Mouse (Mus musculus) cerebellum, adult 2 months (tissue): ENCODE measurements around the gene Kti12. TPM values are rescaled to one million over a fixed set of nuclear protein-coding genes. Genes with fewer than 3 reads are reported as not detected.

Experiments used
- DNase-seq, 2 experiments: peaks; one replicate each; pipeline ENCODE4 v3.0.0; 2021
- H3K27ac ChIP-seq: fragments of 200-500 bp; 2 replicates; pipeline ENCODE4 v1.5.1; 2012; ENCODE audit warnings: low read length, control low read depth, inconsistent platforms; ENCODE audit not compliant: insufficient read depth
- H3K27me3 ChIP-seq: fragments of 200-500 bp; 2 replicates; pipeline ENCODE4 v1.6.1; 2012; ENCODE audit warnings: inconsistent platforms, mild to moderate bottlenecking, low read length, moderate library complexity; ENCODE audit not compliant: control insufficient read depth, insufficient read depth
- H3K4me1 ChIP-seq: fragments of 200-500 bp; 2 replicates; pipeline ENCODE4 v1.6.1; 2011; ENCODE audit warnings: low read length; ENCODE audit not compliant: control insufficient read depth, insufficient read depth
- H3K4me3 ChIP-seq: fragments of 200-500 bp; replicated peaks from 2 replicates; pipeline ENCODE3; 2011; ENCODE audit warnings: mild to moderate bottlenecking, low read depth, low read length, control low read depth; ENCODE audit not compliant: insufficient read depth
- CTCF ChIP-seq: fragments of 200-500 bp; IDR thresholded peaks from 2 replicates; pipeline ENCODE4 v1.5.1; 2011; ENCODE audit warnings: low read depth, mild to moderate bottlenecking, control low read depth, low read length, moderate library complexity, borderline replicate concordance; ENCODE audit not compliant: insufficient read depth
- POLR2A ChIP-seq: fragments of 200-500 bp; IDR thresholded peaks from 2 replicates; pipeline ENCODE4 v1.6.1; 2011; ENCODE audit warnings: low read length, control low read depth, borderline replicate concordance; ENCODE audit not compliant: insufficient read depth
- WGBS: fragments of 180-500 bp; shearing (Covaris S2); methylation state at CpG from one replicate; pipeline ENCODE4 v1.1.7; 2018; 5-methylcytosine and 5-hydroxymethylcytosine counted together
- polyA plus RNA-seq: library from polyadenylated mRNA; depleted of rRNA; stranded (reverse); fragments of >200 nt; gene quantifications from 2 replicates; pipeline ENCODE4 v1.2.3, GENCODE M21; 2012

The Kti12 gene
- polyA plus RNA-seq, 1 experiment = 20.0 TPM

DNA sequence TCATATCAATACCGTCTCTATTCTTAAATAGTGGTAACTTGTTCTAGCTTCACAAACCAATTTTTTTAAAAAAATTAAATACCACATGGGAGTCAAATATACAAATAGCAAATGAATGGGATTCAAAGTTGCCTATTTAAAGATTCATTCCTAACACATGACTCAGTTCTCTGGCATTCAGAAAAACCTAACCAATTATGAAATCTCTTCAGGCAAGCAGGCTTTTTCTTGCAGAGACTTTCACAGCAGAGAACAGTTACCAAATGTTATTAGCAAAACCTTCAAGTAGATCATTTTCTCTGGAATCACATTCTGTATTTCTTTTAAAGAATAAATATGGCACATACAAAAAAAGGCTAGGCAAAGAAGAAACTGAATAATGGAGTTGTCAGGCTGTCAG is 16.9 kb upstream of the Kti12 start:
- no peak for DNase-seq
- whole genome bisulfite sequencing = 79% methylated on average over 1 of the region's 1 CpGs
- no peaks in the 10 kb centered on the region for H3K27me3 ChIP-seq
- H3K4me1 ChIP-seq = peaks cover 2% of the 10 kb centered on the region; the same call in 1 of the 2 replicates
- TF ChIP-seq POLR2A = no peak
- TF ChIP-seq CTCF = no peak
- no peak overlapping the region for H3K4me3 ChIP-seq
- no peak overlapping the region for H3K27ac ChIP-seq

DNA sequence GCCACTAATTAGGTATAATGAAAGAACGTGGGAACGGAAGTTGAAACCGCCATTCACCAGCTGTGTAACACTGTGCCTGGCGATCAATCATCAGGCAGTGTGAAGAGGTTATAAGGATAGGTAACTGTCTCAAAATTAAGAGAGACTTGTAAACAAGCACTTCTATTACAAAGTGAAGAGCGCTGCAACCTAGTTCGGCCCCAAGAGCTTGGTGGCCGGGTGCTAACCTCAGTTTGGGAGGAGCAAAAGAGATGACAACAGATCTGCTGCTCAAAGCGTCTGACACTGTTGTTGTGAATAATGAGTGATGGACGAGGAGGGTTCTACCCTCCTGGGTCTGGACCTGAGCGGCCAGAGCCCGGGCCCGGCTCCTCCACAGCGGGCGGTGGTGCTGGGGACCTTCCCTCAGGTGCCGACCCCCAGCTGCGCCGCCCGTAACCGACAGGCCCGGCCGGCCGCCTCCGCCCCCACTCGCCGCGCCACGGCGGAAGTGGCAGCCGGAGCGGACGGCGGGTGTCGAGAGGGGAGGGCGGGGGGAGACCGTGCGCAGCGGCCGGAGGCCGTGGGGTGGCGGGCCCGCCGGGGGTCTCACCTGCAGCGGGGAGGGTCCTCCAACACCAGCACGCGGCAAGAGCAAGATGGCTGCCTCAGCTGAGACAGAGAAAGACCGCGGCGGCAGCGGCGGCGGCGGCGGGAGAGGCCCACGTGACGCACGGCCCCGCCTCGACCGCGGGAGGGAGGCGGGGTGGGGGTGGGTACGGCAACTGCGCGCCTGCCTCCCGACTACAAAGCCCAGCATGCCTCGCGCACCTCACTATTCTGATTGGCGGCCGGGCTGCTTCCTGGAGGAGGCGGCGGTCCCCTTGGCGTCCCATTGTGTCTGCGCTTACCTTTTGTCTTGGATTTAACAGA is 14.4 kb upstream of the Kti12 start, which contains the start of gene Btf3l4:
Gene Btf3l4, minus strand, starts transcription at position 699 of the 912 bp plus-strand sequence.
- TF ChIP-seq POLR2A (peak; percentile 75), CTCF (no peak)
- WGBS = under 1% methylated on average over 70 of the region's 73 CpGs
- Histone ChIP-seq H3K27me3 (no peaks in the 10 kb centered on the region), H3K4me1 (peaks cover 3% of the 10 kb centered on the region; the same call in 1 of the 2 replicates), H3K27ac (peak within 1 kb of the TSS; percentile 87), H3K4me3 (peak within 1 kb of the TSS; percentile 98)
- DNase-seq = peak; percentile 91 to 93

DNA sequence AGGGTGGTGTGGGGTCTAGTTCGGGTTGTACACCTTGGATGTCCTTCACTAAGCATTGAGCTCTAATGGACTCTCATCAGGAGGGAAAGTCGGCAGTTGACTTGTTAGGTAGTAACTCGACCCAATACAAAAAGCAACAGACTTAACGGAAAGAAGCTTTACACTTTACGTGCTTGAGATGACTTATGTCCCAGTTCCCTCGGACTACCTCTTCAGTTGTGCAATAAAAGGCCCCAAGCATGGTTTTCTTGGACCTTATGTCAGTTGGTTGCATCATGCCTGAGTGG is 13.8 kb upstream of the Kti12 start:
- TF ChIP-seq POLR2A (no peak), CTCF (no peak)
- Histone ChIP-seq H3K27ac (peak overlapping the region; percentile 6; the same call in 1 of the 2 replicates), H3K27me3 (no peaks in the 10 kb centered on the region), H3K4me3 (peak overlapping the region; percentile 92), H3K4me1 (peaks cover 6% of the 10 kb centered on the region; the same call in 1 of the 2 replicates)
- WGBS = under 1% methylated on average over 6 of the region's 6 CpGs
- no peak for DNase-seq

DNA sequence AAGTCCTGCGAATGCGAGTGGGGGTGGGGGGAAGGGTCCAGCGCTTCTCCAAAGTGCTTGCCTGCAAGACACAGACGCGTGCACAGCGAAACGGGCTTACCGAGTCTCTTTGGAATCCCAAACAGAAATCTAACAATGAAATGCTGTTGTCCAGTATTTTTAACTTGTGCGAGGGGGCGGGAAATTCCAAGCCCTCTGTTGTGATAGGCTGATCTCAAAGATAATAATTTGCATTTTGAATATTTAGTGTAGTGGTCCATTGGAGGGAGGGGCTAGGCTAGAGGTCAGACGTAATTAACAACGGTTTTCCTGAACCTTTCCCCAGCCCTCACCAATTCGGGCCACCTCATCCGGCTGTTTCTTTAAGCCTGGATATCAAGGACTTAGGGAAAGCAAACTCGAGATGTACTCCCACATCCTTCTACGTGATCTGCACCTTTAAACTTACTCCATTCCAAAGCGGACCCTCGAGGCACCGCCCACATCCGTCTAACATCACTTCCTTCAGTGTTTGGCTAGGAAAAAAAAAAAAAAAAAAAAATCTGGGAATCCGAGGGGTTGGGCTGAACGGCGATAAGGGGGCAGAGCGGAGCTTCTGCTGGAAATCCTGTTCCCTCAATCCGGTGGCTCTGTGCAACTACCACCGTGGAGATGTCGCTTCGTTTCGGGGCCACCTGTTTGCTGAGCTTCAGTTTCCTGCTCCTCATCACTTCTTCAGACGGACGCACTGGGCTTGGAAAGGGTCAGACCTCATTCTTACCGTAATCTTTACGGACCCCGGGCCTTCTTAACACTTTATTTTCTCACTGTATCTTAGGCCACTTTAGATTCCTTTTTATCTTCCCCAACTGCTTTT is 13.2 kb upstream of the Kti12 start, which contains the start of gene Txndc12:
Gene Txndc12, plus strand, starts transcription at position 487 of the 856 bp plus-strand sequence.
- under 1% methylated on average over 34 of the region's 34 CpGs for WGBS
- H3K4me3 ChIP-seq = peak within 1 kb of the TSS; percentile 98
- peak within 1 kb of the TSS; percentile 87 for H3K27ac ChIP-seq
- peak; percentile 86 to 88 for DNase-seq
- TF ChIP-seq POLR2A (peak; percentile 51; the same call in 1 of the 2 replicates), CTCF (no peak)
- H3K4me1 ChIP-seq = peaks cover 6% of the 10 kb centered on the region; the same call in 1 of the 2 replicates
- no peaks in the 10 kb centered on the region for H3K27me3 ChIP-seq

DNA sequence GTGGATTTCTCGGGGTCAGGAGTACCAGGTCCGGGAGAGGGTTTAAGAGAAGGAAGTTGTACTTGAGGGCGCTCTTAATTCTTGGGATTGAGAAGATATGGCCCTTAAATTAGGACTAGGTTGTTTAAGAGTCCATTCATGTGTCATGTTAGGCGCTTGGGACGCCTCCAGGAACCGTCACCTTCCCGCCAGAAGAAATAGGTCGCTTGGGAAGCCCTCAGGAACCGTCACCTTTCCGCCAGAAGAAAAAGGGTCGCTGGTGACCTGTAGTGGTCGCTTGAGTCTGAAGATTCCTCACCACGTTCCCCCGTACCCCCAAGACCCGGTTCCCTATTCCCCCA is 12.6 kb upstream of the Kti12 start:
- peak overlapping the region; percentile 92 for H3K4me3 ChIP-seq
- H3K4me1 ChIP-seq = peaks cover 6% of the 10 kb centered on the region; the same call in 1 of the 2 replicates
- H3K27me3 ChIP-seq = no peaks in the 10 kb centered on the region
- WGBS = 3% methylated on average over 15 of the region's 15 CpGs
- TF ChIP-seq POLR2A (no peak), CTCF (no peak)
- peak; percentile 42 to 47 for DNase-seq
- H3K27ac ChIP-seq = peak overlapping the region; percentile 65; the same call in 1 of the 2 replicates

DNA sequence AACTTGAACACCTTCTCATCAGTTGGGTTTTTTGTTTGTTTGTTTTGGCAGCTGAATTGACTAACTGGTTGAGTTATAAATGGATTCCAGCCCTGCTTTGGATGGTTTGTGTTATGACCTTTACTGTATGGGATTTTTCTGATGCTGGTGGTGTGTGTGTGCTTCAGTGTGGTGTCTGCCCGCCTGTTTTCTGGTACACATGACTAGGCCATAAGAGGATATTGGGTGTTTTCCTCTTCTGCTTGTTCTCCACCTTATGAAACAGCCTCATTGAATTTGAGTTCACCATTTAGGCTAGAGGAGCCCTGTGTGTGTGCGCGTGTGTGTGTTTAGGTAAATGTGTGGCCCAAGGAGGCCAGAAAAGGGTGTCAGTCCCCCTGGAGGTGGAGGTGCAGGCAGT is 12.1 kb upstream of the Kti12 start:
- Histone ChIP-seq H3K4me3 (peak overlapping the region; percentile 92), H3K27me3 (no peaks in the 10 kb centered on the region), H3K27ac (no peak overlapping the region), H3K4me1 (peaks cover 8% of the 10 kb centered on the region; the same call in 1 of the 2 replicates)
- no peak for TF ChIP-seq POLR2A
- TF ChIP-seq CTCF = no peak
- WGBS = 50% methylated on average over 3 of the region's 3 CpGs
- no peak for DNase-seq

DNA sequence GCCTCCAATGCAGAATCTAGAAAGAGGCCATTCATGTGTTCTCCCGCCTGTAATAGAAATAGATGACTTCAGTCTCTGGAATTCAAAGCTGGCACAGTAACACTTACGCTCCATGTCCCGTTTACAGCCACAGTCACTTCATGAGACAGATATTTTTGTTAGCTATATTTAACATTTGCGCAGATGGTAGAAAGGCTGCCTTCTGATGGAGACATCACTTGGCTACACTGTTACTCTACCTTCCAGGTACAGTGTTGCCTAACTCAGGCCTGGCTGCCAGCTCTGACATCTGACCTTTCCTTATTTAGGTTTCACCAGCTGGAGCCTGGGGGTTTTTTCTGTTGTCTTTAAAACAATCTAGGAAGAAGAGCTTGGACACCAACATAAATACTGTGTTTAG is 9.6 kb upstream of the Kti12 start:
- Histone ChIP-seq H3K4me3 (no peak overlapping the region), H3K27ac (no peak overlapping the region), H3K27me3 (no peaks in the 10 kb centered on the region), H3K4me1 (0 out of 2 replicates have a peak, but pooled peaks cover 8% of the 10 kb centered on the region)
- TF ChIP-seq CTCF (no peak), POLR2A (no peak)
- DNase-seq = peak; percentile 51 to 84
- whole genome bisulfite sequencing = 27% methylated on average over 4 of the region's 4 CpGs
